Mouse (Mus musculus) retina, postnatal 7 days (tissue): ENCODE results near the gene Vps25.
A peak's percentile ranks its signal among the peaks of the same experiment; 100 is the strongest.

Experiments
- DNase-seq: peaks from one replicate; pipeline ENCODE4 v3.0.0-alpha.2; 2012; ENCODE audit warnings: low read depth, low spot score

Vps25 gene

GRCm38 (mm10) chr11:101253613-101254389 is at the start of gene Vps25:
TSS of gene Vps25 (plus strand) at chr11:101253707.
- DNase-seq, result peak; percentile 74

DNA sequence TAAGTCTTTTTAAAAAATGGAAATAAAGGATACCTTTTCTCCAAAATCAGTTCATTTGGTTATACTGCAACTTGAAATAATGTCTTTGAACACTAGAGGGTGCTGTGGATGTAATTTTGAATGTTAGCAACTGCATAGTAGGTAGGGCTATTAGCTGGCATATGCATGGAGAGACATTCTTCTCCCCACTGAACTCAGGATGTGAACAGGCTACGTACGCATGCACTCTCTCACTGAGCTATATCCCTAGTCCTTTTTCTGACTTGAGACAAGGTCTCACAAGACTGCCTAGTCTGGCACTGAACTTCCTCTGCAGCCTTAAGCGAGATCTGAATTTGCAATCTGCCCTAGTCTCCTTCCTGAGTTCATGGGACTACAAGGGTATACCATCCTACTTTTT is 41.5 kb upstream of the Vps25 start:
- peak; percentile 70 for DNase-seq

GRCm38 (mm10) chr11:101216936-101217335 is 36.6 kb upstream of the Vps25 start:
- DNase-seq, result no peak

GRCm38 (mm10) chr11:101218436-101219055 is 35.0 kb upstream of the Vps25 start:
- no peak for DNase-seq

- no peak for DNase-seq
Observed at GRCm38 (mm10) chr11:101220853-101221252, 32.7 kb upstream of the Vps25 start.

DNA sequence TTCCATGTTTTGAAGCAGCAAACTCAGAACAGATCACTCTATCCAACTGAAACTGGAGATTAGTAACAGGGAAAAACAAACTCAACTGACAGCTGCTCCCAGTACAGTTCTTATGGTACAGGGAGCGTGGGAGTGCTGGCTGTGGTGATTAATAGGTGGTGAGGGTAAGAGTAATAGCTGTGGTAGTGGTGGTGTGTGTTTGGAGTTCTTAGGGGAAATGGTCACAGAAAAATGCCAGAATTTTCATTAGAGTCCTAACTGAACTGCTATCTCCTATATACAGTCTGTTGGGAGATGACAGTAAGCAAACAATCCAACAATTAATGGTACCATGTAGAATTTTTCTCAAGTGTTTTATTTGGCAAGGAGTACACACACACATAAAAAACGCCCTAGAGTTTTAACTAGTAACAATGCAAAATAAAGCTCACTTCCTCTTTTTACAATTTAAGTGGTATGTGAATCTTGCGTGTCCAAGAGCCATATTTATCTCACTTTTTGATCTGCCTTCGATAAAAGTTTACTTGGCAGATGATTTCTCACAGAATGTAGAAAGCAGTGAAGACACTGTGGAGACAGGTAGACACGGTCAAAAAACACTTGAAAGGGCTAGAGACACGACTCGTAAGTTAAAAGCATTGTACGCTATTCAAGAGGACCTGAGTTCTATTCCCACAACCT is 32.1 kb upstream of the Vps25 start:
- DNase-seq, result no peak

DNA sequence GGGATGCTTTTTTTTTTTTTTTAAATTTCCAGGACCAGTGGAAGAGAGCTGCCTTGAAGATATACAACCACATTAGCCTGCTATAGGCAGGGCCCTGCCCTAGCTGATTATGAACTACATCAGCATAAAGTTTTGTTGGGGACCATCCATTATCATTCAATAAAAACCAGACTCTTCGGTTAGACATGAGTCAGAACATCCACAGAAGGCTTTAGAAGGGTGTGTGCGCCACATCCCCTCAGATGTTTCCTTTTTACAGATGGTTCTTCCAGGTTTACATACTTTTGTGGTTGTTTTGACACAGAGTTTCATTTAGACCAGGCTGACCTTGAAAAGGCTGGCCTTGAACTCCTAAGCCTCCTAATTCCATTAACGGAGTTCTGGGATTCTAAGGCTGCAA is 29.2 kb upstream of the Vps25 start:
- no peak for DNase-seq

GRCm38 (mm10) chr11:101225331-101226064 is 28.0 kb upstream of the Vps25 start:
- DNase-seq, result no peak

DNA sequence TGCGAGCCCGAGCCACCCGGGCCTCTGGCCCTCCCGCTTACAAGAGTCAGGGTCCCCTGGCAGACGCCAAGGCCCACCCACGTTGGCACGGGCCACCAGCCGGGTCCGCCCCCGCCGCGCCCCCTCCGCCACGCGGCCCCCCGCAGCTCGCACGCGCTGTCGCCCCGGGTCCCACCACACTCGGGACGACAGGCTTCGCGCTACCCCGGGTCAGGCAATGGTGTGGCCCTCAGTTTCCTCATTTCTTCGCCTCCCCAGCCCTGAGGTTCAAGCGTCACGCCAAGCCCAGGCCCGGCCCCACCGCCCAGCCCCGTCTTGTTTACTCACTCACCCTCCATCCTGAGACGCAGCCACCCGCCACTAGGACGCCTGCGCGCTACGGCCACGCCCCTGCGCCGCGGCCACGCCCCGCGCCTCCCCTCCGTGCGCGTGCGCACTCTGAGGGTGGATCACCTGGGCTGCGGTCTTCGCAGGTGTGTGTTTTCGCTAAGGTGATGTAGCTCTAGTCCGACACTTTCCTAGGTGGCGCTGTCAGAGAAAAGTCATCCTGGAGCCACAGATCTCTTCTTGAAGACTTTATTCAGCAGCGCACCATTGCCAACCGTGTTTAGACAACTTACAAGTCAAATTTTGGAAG is 27.3 kb upstream of the Vps25 start, which contains the start of gene Ezh1:
Ezh1 (minus strand) TSS at position 399 of the 637 bp plus-strand sequence.
- DNase-seq, result peak; percentile 72

GRCm38 (mm10) chr11:101229361-101229900 is 24.1 kb upstream of the Vps25 start:
- DNase-seq, result no peak

DNA sequence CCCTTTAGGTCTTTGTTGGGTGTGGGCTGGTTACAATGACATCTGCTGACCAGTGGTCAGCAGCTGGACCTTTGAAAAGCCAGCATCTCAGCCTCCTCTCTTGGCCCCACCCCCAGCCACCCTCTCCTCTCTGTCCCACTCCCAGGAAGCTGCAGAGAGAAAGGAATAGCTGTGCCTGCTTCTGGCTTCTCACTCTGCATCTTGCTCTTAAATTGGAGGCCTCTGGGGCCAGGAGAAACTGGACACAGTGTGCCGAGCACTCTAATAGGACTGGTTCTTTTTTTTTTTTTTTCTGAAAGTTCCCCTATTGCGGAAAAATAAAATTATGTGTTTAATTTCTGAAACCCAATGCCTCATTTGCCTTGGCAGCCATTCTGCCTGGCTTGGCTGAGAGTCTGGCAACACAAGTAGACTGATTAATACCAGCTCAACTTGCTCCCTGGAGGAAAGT is 23.4 kb upstream of the Vps25 start:
- no peak for DNase-seq

DNA sequence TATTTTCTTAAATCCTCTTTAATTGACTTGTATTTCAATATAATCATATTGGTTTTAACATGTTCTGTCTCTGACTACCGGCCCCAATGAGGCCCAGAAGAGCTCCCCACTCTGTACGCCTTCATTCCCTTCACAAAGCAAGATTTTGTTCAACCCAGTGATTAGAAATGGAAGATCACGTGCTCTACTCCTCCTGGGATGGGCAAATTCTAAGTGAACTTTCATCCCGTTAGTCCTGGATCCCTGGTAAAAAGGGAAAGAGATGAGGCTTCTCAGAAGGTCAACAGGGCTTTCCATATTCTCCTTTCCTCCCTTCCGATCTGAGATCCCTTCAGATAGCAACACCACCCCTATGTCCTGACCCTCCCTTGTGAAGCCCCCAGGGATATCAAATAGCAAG is 23.0 kb upstream of the Vps25 start:
- DNase-seq, result no peak

DNA sequence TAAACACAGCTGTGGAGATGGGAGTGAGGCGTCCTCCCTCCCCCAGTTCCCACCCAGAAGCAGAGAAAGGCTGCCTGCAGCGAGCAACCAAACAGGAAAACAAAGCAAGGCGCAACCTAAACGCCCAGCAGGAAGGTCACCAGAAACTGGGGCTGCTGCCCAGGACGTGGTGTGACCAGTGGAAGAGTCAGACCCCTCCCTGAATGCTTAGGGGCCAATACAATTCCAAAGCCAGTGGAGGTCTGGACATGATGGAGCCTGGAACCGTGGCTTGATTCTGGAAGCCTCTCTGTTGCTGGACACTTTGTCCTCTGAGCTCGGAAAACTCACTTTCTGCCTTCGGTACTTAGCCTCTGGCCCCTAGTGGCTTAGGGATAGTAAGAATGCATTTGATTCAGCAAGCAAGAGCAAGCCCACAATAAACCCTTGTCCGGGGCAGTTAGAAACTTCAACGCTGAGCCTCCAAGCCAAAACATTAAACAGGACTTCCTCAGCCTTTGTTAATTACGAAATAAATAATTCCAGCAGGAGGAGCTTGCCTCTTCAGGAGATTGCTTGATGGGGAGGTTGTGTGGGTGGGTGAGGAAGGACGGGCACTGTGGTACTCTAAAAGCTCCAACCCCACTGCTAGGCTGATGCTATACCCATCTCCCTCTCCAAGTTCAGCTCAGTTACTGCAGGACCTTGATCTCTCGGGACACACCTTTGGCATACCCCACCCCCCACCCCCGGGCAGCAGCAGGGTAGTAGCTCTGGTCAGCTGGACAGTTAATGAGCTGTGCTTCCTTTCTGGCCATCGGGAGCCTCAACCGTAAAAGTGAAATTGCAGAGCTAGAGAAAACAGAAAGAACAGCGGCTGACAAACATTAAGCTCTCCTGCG is 22.3 kb upstream of the Vps25 start:
- DNase-seq, result no peak

GRCm38 (mm10) chr11:101232010-101232839 is 21.3 kb upstream of the Vps25 start:
- no peak for DNase-seq

GRCm38 (mm10) chr11:101233240-101233639 is 20.3 kb upstream of the Vps25 start:
- DNase-seq, result no peak

DNA sequence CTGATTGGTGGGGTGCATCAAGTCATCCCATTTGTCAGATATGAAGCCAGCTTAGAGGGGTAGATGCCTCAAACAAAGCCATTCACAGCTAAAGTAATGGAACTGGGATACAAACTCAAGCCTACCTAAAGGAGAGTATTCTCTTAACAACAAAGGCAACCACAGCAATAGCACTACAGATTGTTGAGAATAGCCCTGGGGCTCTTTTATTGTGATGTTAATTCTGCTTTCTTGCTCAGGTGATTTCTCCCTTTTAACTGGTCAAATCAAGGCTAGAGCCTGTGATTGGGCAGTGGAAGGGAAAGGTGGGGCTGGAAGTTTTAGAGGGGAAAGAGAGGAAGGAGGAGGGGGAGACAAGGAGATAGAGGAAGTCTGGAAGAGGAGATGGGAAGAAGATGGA is 19.4 kb upstream of the Vps25 start:
- no peak for DNase-seq

GRCm38 (mm10) chr11:101235429-101235828 is 18.1 kb upstream of the Vps25 start:
- no peak for DNase-seq

DNA sequence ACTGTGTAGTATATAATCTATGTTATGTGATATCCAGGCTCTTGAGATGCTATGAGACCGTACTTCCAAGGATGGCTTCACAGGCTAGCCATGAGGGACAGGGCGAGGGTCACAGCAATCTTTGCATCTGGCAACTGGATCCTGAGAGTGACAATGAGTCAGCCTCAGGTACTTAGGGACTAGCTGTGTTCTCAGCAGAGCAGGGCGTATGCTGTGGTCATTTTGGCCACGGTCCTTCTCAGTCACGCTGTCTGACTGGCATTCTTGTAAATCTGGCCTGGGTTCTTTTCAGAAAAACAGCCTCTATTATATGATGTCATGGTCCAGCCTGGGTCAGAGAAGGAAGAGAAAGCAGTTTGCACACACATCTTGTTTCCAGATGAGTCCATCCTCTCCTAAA is 16.7 kb upstream of the Vps25 start:
- no peak for DNase-seq

- DNase-seq, result no peak
Observed at GRCm38 (mm10) chr11:101238071-101238647, 15.3 kb upstream of the Vps25 start.
